Mouse (Mus musculus): ENCODE results near the gene Aass. TPM values are rescaled to one million over a fixed set of nuclear protein-coding genes. Genes with fewer than 3 reads are reported as not detected.
A peak's percentile ranks its signal among the peaks of the same experiment; 100 is the strongest.
"Not testable (repeated sequence)": the region's sequence is repeated elsewhere in the genome, so short reads cannot be mapped to it uniquely, and the experiment has no call there.

Aass gene
- 3.7 and 6.4 TPM in 2 replicates for total RNA-seq (2021)
- long read RNA-seq, transcript Aass-201 (24 exons, 3,701 nt) = major isoform, 107 of 159 reads
- long read RNA-seq, partial matches to known transcripts = 24 of 159 reads
- long read RNA-seq, other reads (novel, unspliced or antisense) = 28 of 159 reads

DNA sequence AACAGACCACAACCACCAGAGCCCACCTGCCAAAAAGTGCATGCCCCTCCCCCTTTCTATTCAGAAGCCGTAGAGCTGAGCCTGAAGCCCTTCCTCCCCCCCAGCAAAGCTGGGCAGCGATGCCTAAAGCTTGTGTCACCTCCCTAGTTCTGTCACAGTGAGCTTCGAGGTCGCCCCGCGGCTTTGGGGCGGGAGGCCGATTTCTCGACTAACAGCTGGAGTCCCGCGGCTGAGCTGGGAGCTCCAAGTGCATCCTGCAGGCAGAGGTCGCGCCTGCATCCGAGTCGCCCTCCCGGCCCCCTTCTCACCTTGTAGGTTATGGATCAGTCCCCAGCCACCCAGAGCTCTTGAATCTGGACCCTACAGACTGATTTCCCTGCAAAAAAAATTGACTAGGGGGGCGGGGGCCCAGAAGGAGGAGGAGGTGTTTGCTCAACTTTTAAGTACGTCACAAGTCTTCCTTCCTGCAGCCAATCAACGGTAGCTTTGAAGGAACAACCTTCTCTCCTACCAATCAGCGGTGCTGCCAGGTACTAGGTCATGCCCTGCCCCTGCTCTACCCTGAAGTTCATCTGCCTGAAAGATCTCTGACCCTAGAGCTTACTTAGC, at the start of gene Aass:
Gene Aass (minus strand): TSS at position 414 of the 609 bp plus-strand sequence.
- peak; percentile 46 for DNase-seq

DNA sequence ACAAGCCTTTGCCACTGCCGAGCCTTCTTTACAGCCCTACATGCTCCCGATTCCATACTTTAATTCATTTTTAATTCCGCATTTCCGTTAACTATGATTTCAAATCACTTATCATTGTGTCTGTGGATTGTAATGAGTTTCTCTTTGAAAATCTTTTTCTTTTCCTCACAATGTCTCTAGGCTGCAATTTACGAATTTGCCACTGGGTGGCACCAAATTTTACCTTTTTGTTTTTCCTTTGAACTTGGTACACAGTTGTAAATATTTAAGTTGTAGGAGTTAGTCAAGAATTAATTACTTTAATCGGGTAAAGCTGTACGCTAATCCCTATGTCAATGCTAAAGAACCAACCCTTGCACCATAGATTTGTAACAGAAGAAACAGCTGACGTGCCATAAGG, 47.3 kb upstream of the Aass start:
- DNase-seq = peak; percentile 17

DNA sequence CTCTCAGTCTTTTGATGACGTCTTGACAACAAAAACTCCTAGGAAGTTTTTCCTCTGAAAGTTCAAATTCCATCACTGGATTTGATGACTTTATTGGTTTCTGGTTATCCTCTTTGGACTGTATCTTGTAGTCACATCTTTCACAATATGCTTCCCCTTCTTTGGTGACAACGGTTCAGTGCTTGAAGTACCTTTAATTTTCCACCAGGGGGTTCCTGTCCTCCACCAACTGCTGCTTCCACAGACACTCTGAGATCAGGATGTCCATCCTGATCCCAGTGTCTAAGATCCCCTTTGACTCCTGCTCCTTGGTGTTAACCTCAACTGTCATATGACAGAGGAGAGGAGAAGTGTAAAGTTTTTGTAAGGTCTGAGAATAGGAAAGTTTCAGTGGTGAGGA, 31.0 kb upstream of the Aass start:
- DNase-seq = not testable (repeated sequence)

DNA sequence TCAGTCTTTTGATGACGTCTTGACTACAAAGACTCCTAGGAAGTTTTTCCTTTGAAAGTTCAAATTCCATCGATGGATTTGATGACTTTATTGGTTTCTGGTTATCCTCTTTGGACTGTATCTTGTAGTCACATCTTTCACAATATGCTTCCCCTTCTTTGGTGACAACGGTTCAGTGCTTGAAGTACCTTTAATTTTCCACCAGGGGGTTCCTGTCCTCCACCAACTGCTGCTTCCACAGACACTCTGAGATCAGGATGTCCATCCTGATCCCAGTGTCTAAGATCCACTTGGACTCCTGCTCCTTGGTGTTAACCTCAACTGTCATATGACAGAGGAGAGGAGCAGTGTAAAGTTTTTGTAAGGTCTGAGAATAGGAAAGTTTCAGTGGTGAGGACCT, 23.6 kb upstream of the Aass start:
- DNase-seq = not testable (repeated sequence)

DNA sequence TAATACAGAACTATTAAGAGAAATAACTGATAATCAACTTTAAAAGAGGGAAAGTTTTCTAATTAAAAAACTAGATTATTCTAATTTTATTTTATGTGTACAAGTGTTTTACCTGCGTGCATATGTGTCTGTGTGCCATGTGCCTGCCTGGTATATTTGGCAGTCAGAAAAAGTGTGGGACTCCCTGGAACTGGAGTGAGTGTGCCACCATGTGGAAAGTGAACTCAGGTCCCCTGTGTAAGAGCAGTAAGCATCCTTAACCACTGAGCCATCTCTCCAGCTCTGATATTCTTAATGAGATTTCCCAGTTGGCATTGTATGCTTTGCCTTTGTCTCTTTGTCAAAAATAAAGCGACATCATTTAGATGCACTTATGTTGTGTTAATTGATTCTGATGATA, 20.3 kb upstream of the Aass start:
- DNase-seq = no peak

DNA sequence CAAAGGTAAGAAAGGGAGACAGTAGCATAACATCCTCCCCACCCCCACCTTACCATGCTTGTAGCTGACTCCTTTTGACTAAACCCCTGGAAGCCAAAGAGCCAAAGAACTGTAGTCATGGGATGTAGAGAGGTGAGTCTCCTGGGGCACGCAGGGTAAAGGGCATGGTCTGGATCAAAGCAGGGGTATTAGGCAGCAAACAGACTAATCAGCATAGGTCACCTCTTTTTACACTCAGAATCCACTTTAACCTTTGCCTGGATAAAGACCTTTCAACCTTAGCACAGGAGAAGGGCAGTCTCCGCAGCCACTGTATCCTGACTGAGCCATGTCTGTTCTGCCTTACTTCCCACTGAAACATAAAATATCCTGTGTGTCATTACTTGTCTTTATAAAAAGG, 14.4 kb upstream of the Aass start:
- DNase-seq = no peak

DNA sequence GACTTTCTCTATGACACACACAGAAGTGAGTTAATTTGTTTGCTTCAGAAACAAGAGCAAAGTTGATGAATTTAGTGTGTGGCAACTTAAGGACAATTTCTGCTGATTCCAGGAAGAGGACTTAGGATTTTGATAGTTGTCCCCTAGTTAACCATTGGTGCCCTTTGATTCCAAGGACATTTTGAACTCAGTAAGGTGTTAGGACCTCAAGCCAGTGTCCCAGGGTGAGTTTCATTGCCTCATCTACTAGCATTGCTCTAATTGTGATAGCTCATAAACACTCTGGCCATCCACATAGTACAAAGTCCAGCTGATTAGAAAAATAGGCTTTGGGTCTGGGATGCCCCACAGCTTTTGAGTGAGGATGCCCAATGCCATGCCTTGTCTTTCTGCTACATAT, 11.2 kb upstream of the Aass start:
- DNase-seq = no peak

DNA sequence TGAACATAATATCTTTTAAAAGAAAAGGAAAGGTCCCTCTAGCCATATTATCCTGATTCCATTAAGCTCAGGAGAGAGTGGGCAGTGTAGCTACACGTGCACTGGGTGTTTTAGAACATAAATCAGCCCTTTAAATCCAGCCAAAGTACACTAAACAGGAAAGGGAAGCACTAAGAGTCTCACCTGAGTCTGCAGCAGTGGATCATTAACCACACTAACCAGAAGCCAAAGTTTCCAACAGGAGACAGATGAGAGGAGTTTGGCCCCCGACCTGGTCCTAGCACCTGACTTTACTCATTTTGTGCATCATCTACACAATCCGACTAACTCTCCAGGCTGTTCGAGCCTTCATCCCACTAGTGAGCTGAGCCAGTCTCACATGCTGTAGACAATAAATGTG, 1.8 kb downstream of the Aass start:
- no peak for DNase-seq

DNA sequence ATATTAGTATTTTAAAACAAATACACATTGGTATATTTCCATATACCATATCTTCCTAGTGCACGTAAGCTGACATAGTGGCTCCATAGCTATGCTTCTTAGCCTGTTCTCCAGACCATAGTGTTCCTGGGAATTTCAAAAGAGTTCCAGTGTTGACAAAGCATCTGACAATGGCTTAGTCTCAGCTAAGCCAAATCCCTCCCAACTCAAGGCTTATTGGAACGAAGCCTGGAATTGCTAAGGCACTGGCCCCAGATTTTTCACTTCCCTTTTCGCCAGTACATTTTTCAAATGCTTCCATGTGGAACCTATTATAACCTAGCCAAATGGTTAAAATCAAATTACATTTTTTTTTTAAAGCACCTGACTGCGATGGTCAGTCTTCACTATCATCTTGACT, 3.6 kb downstream of the Aass start:
- no peak for DNase-seq

DNA sequence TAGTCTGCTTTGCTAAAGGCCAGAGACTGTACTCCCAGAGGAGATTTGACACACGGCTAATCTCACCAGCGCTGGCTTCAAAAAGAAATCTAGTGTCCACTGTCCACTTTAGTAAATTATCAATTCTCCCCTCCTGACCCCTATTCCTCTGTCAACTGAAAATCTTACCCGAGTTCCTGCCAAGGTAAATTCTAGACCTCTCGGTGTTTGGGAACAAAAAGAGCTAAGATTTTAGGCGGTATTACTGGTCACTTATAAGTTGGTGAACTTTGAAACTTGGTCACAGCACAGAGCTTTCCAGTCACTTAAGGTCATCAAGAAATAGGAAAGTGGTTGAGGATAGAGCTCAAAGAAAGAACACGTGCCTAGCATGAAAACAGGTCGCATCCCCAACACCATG, 6.1 kb downstream of the Aass start:
- DNase-seq = no peak

DNA sequence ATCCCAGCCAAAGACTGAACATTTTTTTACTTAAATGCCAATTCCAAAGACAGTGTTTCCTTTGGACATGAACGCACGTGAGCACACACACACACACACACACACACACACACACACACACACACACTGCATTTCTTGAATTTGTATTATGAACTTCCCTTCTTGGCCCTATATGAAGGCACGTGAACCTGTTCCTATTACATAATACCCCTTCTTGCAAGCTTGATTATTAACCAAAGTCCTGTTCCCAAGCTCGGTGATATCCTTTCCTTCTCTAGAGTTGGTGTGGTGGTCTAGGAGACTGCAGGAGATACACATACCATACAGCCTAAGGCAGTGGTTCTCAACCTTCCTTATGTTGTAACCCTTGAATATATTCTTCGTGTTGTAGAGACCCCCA, 7.0 kb downstream of the Aass start:
- no peak for DNase-seq

DNA sequence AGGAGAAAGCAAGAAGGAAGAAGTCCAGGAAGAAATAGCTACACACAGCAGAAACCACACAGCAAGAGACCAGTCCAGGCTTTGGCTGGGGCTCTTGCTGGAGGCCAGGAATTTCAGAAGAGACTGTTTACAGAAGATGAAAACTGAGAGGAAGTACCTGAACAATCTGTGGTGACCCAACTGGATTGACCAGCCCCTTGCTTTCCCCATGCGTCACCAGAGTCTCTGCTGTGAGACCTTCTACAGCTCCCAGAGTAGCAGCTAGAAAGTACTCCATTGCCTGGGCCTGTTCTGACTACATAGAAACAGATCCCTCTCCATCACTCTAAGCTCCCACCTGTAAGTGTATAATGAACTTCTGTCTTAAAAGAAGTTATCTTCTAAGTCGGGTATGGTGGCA, 8.0 kb downstream of the Aass start:
- DNase-seq = no peak

DNA sequence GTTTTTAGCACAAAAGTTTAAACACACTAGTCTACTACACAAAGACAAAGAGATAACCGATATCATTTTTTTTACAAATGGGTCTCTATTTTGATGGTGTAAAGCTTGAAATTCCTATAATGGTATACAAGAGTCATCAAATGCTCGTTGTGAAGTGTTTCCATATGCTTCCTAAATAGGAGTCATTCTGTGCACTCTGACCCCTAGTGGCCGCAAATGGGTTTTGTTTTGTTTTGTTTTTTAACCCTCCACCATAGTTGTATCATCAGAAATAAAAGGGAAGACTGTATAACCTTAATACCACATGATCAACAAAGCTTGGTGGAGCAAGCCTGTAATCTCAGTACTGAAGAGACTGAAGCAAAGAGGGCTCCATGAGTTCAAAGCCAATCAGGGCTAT, 9.9 kb downstream of the Aass start:
- peak; percentile 4 for DNase-seq

DNA sequence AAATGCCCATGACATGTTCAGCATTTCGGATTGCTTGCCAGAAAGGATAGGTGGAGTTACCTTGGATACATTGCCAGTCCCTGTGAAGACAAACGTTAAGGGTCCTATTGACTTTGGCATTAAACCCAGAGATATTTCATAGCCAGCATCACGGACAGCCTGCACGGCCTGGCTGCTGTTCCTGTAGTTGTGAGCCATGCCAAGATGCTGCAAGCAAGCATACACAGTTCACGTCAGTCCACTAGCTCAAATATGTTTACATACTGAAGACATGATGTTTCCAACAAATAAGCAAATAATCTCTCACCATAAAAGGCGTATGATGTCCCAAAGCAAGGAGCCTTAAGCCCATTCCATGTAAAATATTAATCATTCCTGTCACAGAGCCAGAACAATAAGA, 18.0 kb downstream of the Aass start:
- DNase-seq = no peak

DNA sequence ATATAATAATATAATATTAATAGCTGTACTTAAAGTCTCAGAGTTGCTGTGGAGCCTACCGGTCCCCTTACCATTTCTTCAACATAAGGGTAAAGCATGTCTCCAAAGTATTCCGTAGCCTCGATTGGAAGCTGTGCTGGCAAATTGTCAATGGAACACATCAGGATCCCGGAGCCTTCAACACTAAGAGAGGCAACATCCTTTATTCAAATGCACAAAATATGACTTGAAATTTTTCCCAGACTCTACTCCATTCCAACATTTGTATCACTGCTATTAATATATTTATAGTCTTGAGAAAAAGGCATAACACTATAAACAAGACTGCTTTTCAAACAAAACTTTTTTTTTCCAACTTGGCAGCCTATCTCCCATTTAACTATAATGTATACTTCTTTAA, 25.7 kb downstream of the Aass start:
- DNase-seq = no peak

DNA sequence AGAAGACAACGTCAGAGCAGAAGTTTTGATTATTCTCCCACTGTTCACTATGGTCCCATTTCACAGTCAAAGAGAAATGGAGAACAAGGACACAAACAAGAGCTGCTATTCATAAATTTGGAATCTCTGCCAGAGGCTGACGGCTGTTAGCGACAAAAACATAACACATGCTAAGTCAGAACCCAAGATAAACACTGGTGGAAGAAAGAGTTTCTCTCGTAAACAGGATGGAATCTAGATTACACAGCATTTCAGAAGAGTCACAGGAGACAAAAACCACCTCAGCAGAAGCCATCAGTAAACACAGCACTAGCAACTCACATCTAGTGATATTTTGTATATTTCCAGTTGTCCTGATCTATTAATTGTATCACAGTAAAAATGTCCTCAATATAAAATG, 26.4 kb downstream of the Aass start:
- DNase-seq = no peak

DNA sequence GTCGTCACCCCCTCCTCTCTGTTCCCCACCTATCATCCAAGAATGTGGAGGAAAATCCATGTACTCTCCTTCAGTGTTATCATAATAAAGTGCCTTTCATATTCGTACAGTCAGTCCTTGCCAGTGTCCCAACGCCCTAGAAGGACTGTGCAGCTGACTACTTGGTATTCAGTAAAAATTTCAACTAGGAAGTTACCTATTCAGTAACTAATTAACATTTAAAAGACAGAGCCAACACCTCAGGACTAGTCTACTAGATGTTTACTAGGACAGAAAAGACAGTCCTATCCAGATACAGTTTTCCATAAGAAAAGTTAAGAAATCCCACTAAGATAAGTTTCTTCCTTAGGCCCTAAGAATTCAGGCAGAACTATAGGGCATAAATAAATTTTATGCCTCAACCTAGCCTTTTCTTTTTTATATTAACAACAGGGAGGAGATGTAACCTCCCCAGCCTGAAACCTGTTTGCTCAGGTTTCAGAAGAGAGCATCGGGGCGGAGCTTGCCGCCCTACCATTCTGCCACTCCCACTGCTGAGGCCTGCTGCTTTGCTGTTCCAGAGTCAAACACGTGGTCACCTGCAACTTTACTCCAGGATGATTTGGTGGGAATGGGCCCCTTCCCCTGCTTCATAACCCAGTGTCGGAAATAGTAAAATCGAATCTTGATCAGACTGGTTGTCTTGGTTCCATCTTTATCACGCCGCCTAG, 42.3 kb downstream of the Aass start:
- DNase-seq = not testable (repeated sequence)

DNA sequence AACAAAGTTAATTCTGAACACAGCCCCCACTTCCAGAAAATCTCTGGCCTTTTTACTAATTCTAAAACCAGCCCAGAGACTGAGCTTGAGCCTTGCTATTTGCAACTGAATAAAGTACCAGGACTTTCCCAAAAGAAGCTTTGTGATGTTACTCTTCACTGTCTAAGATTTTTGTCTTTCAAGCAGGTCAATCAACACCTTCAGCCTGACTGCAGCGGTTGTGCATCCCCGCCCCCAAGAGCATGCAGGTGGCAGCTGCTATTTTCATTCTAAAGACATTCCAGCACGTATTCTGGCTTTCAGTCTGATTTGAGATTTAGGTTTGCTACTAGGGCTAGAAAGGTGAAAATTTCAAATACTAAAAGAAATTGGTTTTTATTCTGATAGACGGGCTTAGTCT, 43.5 kb downstream of the Aass start:
- not testable (repeated sequence) for DNase-seq

DNA sequence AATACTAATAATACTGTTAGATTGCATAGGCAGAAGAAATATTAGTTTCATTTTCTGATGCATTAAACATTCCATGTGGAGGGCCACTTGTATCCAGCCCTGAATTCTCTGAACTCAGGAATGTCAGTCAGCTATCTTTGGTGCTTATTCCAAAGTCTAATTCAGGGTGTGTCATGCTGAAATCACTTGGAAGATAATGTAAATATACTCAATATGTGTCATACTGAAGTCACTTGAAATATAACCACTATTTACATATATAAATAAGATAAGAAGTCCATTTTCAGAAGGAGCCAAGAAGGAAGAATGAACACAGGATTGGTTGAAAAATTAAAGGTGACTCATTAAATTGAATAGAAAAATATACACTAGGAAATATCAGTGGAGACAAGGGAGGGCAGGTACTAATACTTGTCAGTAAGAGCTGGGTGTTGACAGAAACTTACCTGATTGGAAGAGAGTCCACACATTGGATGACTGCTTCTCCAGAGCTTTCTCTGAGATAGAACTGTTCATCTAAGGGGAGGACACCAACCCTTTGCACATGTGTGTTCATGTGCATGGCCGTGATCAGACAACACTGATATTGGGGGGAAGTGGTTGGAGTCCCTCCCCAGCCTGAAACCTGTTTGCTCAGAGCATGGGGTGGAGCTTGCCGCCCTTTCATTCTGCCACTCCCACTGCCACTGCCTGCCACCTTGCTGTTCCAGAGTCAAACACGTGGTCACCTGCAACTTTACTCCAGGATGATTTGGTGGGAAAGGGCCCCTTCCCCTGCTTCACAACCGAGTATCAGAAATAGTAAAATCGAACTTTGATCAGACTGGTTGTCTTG, 48.0 kb downstream of the Aass start:
- DNase-seq = no peak

DNA sequence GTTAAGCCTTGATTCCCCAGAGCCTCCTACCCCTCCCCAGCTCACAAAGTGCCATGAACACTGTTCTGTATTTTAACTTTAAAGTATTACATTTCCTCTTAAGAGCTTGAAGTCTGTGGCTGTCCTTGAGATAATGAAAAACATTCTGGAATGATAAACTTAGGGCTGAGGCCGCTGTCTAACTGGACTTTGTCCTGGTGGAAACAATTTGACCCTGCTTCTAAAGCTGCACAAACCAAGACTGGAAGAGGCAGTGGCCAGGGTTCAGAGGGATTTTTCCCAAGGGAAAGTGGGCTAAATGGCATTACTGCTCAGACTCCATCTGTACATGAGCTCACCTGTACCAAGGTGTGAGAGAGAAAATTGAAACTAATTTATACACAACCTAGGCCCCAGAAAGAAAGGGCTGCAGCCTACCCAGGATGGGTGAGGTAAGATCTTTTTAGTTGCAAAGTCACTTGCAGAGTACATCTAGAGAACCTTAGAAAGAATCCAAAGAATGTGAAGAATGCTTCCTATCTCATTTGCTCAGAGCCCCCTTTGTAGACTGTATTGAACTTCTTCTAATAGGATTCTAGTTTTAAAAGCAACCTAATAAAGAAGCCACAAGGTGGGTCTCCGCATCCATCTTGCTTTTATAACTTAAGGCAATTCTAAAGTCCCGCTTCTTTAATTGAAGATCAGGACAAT, 52.6 kb downstream of the Aass start:
- no peak for DNase-seq

DNA sequence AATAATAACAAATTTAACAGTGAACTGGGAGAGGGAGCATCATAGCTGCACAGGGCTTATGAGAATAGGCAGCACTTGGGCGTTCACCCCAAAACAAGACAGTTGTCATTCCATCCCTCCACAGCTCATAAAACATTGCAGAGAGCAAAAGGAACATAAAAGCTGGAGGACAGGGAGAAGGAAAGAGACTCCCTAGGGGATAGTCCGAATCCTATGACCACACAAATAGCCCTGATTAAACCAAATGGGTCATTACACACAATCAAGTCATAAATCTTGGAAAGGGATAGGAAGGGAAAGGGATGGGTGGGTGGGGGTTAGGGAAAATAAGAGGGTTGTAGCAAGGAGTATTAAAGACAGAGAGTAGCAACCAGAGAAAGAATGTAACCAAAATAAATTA, 54.5 kb downstream of the Aass start:
- no peak for DNase-seq

DNA sequence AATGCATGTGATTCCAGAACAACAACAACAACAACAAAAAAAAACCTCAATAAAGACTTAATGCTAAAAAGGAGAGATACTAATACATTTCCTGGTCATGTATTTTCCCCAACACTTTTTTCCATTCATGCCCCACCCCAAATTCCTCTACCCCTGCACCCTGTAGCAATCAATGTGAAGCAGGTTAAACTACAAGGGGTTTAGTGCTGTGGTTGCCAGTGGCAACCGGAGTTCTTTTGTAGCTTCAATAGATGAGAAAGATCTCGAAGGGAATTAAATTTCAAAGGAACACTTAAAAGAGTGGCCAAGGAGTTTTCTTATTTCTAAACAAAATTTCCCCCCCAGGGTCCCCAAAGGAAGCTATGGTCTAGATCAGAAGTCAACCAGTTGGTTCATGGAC, 56.7 kb downstream of the Aass start:
- no peak for DNase-seq

DNA sequence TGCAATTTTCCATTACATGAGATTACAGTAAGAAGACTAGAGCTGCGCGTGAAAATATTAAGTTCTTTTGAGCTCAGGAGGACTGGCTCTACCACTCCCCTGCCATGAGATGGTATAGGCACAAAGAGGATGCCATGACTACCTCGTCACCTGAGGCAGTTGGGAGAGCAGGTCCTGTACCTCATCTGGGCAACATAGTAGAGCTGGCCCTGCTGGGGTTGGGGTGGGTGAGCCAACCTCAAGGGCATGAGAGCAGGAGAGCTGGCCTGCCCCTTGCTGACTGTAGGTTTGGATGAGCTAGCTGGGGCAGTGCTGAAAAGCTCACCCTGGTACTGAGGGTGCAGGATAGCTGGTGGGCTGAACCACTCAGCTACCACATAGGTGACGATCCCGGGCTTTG, 77.1 kb downstream of the Aass start:
- no peak for DNase-seq
